28 mouse cellular contexts compared by ENCODE assay signal in the genomic region with DNA sequence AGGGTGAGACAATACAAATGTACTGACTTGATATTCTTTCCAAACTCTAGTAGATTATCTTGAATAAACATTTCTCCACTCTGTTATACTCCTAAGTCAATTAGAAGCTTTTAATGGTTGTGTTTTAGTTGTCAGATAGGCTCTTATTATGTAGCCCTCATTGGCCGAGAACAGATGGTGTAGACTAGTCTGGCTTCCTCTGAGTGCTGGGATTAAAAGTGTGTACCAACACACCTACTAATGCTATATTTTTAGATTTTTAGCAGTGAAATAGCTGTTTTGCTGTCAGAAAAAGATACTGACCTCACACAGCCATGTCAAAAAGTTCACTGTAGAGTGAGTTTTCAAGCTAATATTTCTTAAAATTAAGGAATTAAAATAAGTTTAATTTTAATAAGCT. TPM values are rescaled to one million over a fixed set of nuclear protein-coding genes. Genes with fewer than 3 reads are reported as not detected.
DNase-seq lines count a peak whose midpoint lies in the region; ATAC-seq and TF ChIP-seq lines count a peak whose summit lies in the region.
"Had no signal": no experiment of that assay in that cellular context is flagged by ENCODE, and none has a peak within 500 bp of the region (broad histone marks: within the 10 kb centered on the region; RNA-seq: fewer than 3 reads in every experiment).

No protein-coding gene starts in this region.

- WGBS in cerebellum, adult 2 months: 93% methylated on average over 1 of the region's 1 CpGs
- WGBS in midbrain, embryonic 15.5 days: 79% methylated on average over 1 of the region's 1 CpGs

- no peaks in the 10 kb centered on the region for H3K4me1 ChIP-seq in cerebellum, adult 2 months (ENCODE audit: control insufficient read depth, insufficient read depth, low read length)
- H3K4me1 ChIP-seq in midbrain, embryonic 15.5 days: no peaks in the 10 kb centered on the region
- H3K4me1 ChIP-seq: embryonic facial prominence, embryonic 12.5 days; embryonic facial prominence, embryonic 15.5 days; heart, embryonic 12.5 days; heart, embryonic 15.5 days; hindbrain, embryonic 10.5 days; hindbrain, embryonic 13.5 days; intestine, embryonic 15.5 days had no signal

- no peaks in the 10 kb centered on the region for H3K9me3 ChIP-seq in midbrain, embryonic 15.5 days
- H3K9me3 ChIP-seq: embryonic facial prominence, embryonic 12.5 days; embryonic facial prominence, embryonic 15.5 days; heart, embryonic 12.5 days; heart, embryonic 15.5 days; hindbrain, embryonic 10.5 days; hindbrain, embryonic 13.5 days; intestine, embryonic 15.5 days had no signal

- H3K4me3 ChIP-seq in cerebellum, adult 2 months (replicated peaks; ENCODE audit: insufficient read depth, low read depth, low read length): no peak overlapping the region
- no peak overlapping the region for H3K4me3 ChIP-seq in midbrain, embryonic 15.5 days
- H3K4me3 ChIP-seq: embryonic facial prominence, embryonic 12.5 days; embryonic facial prominence, embryonic 15.5 days; heart, embryonic 12.5 days; heart, embryonic 15.5 days; hindbrain, embryonic 10.5 days; hindbrain, embryonic 13.5 days; intestine, embryonic 15.5 days had no signal

- H3K9ac ChIP-seq in midbrain, embryonic 15.5 days: no peak overlapping the region
- H3K9ac ChIP-seq: embryonic facial prominence, embryonic 12.5 days; embryonic facial prominence, embryonic 15.5 days; forebrain, postnatal 0 days; heart, embryonic 12.5 days; heart, embryonic 15.5 days; hindbrain, embryonic 13.5 days; intestine, embryonic 15.5 days had no signal

- H3K4me2 ChIP-seq in midbrain, embryonic 15.5 days: no peak overlapping the region
- H3K4me2 ChIP-seq: embryonic facial prominence, embryonic 12.5 days; embryonic facial prominence, embryonic 15.5 days; heart, embryonic 12.5 days; heart, embryonic 15.5 days; hindbrain, embryonic 13.5 days; intestine, embryonic 15.5 days had no signal

- no peak for ATAC-seq in midbrain, embryonic 15.5 days (replicated peaks)
- ATAC-seq: activated CD4-positive, CD25-positive, alpha-beta regulatory T cell, adult 4 months; forebrain, embryonic 14.5 days; forebrain, postnatal 0 days; hindbrain, embryonic 16.5 days; intestine, embryonic 15.5 days had no signal

- no peak overlapping the region for H3K27ac ChIP-seq in cerebellum, adult 2 months (ENCODE audit: insufficient read depth, low read length)
- H3K27ac ChIP-seq in midbrain, embryonic 15.5 days: no peak overlapping the region
- H3K27ac ChIP-seq: embryonic facial prominence, embryonic 12.5 days; embryonic facial prominence, embryonic 15.5 days; heart, embryonic 15.5 days; hindbrain, embryonic 10.5 days; hindbrain, embryonic 13.5 days; intestine, embryonic 15.5 days had no signal

- no peak for TF ChIP-seq POLR2A in cerebellum, adult 2 months (IDR thresholded peaks at IDR 0.05; ENCODE audit: borderline replicate concordance, insufficient read depth, low read length)

- no peaks in the 10 kb centered on the region for H3K27me3 ChIP-seq in cerebellum, adult 2 months (ENCODE audit: control insufficient read depth, insufficient read depth, low read length)
- H3K27me3 ChIP-seq in midbrain, embryonic 15.5 days (replicated peaks): no peaks in the 10 kb centered on the region
- H3K27me3 ChIP-seq: embryonic facial prominence, embryonic 12.5 days; embryonic facial prominence, embryonic 15.5 days; heart, embryonic 12.5 days; heart, embryonic 15.5 days; hindbrain, embryonic 13.5 days; intestine, embryonic 15.5 days had no signal

- peak; percentile 24 for DNase-seq in cerebellum, adult 11 months
- no peak for DNase-seq in cerebellum, postnatal 4 days (ENCODE audit: low spot score in 2 of 2)
- DNase-seq in cerebellum, adult 2 months: peak; percentile 25 to 83
- peak; percentile 65 for DNase-seq in cerebellum, adult 9-11 months
- DNase-seq in cerebellum, postnatal 25 days: peak; percentile 15 to 47
- DNase-seq in natural killer cell, adult 2 months (ENCODE audit: low spot score in 2 of 2): no peak
- DNase-seq in right cerebral cortex, postnatal 36 days (ENCODE audit: low spot score in 2 of 2): no peak
- DNase-seq: adrenal gland, adult 8-10 months; adrenal gland, postnatal 25 days; forebrain, postnatal 0 days; gastrocnemius, postnatal 25 days; heart, adult 18-20 months; heart, postnatal 10 days; heart, postnatal 36 days; kidney, adult 11 months had no signal

- TF ChIP-seq CTCF in cerebellum, adult 2 months (IDR thresholded peaks at IDR 0.05; ENCODE audit: borderline replicate concordance, insufficient read depth, low read depth, low read length): no peak

- no peaks in the 10 kb centered on the region for H3K36me3 ChIP-seq in midbrain, embryonic 15.5 days (replicated peaks)
- H3K36me3 ChIP-seq: embryonic facial prominence, embryonic 12.5 days; embryonic facial prominence, embryonic 15.5 days; heart, embryonic 12.5 days; heart, embryonic 15.5 days; hindbrain, embryonic 10.5 days; hindbrain, embryonic 13.5 days; intestine, embryonic 15.5 days had no signal

RNA-seq across cellular contexts. Expression of gene Abca16, which starts 2.9 kb away (rescaled TPM):
- not detected in 2 replicates for polyA plus RNA-seq in cerebellum, adult 2 months (2012; rRNA removed)
- not detected in 2 replicates for polyA plus RNA-seq in midbrain, embryonic 15.5 days (2015; fragmentation: Nextera tagmentation; extraction: Ambion mirVana)
- polyA plus RNA-seq: activated CD4-positive, CD25-positive, alpha-beta regulatory T cell, adult 4 months; embryonic facial prominence, embryonic 15.5 days; forebrain, embryonic 11.5 days; forebrain, embryonic 14.5 days; forebrain, postnatal 0 days; frontal cortex, adult 2 months; heart, embryonic 12.5 days; heart, embryonic 15.5 days; hindbrain, embryonic 10.5 days; hindbrain, embryonic 13.5 days; hindbrain, embryonic 16.5 days; intestine, embryonic 15.5 days had no signal

Comparison
In these comparisons a context has a peak if more than half of its experiments do, and no peak if none do; other contexts are left out.
1. DNase-seq: peak in cerebellum, adult 11 months (single experiment), cerebellum, adult 2 months (2 of 2), cerebellum, adult 9-11 months (single experiment) and cerebellum, postnatal 25 days (2 of 2); none in cerebellum, postnatal 4 days (0 of 2), natural killer cell, adult 2 months (0 of 2) and right cerebral cortex, postnatal 36 days (0 of 2).